Mouse (Mus musculus): ENCODE measurements around the gene Nrxn3. TPM values are rescaled to one million over a fixed set of nuclear protein-coding genes. Genes with fewer than 3 reads are reported as not detected.
A peak's percentile ranks its signal among the peaks of the same experiment; 100 is the strongest.

The Nrxn3 gene
- polyA plus RNA-seq, 1 experiment from 2014 or later: 94.1 TPM

GRCm38 (mm10) chr12:89640046-89640445, 917.4 kb downstream of the Nrxn3 start:
- 84% methylated on average over 4 of the region's 4 CpGs for WGBS
- H3K4me1 ChIP-seq (replicated peaks): no peaks in the 10 kb centered on the region
- H3K27me3 ChIP-seq: no peaks in the 10 kb centered on the region
- no peaks in the 10 kb centered on the region for H3K9me3 ChIP-seq
- H3K27ac ChIP-seq (replicated peaks): no peak overlapping the region
- no peak overlapping the region for H3K4me2 ChIP-seq
- H3K4me3 ChIP-seq: no peak overlapping the region
- H3K36me3 ChIP-seq: no peaks in the 10 kb centered on the region
- H3K9ac ChIP-seq: no peak overlapping the region
- no peak for ATAC-seq (ENCODE audit: low FRiP score, low read depth)

DNA sequence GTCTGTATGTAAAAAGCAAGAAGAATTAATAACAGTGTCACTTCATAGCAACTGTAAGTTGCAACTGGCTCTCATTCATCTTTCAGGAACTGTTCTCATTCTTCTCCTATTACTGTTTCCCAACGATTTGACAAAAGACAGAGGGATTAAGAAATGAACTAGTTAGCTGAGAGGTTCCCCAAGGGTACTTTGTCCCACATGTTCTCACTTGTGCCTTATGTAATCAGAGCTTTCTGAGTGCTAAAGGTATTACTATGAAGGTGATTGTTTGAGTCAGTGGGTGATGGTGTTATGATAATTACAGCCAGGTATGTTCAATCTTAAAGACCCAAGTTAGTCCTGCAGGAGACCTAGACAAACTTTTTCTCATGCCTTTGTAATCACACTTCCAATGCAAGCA, 918.8 kb downstream of the Nrxn3 start:
- Histone ChIP-seq H3K4me2 (no peak overlapping the region), H3K9me3 (no peaks in the 10 kb centered on the region), H3K36me3 (no peaks in the 10 kb centered on the region), H3K4me3 (no peak overlapping the region), H3K9ac (no peak overlapping the region), H3K4me1 (replicated peaks) (no peaks in the 10 kb centered on the region), H3K27ac (replicated peaks) (no peak overlapping the region), H3K27me3 (no peaks in the 10 kb centered on the region)
- WGBS: 24% methylated on average over 1 of the region's 1 CpGs
- no peak for ATAC-seq (ENCODE audit: low FRiP score, low read depth)

- H3K4me1 ChIP-seq (replicated peaks): no peaks in the 10 kb centered on the region
- H3K9ac ChIP-seq: no peak overlapping the region
- WGBS: 85% methylated on average over 2 of the region's 2 CpGs
- H3K4me2 ChIP-seq: no peak overlapping the region
- H3K27me3 ChIP-seq: no peaks in the 10 kb centered on the region
- no peak overlapping the region for H3K27ac ChIP-seq (replicated peaks)
- no peaks in the 10 kb centered on the region for H3K9me3 ChIP-seq
- ATAC-seq (ENCODE audit: low FRiP score, low read depth): no peak
- H3K4me3 ChIP-seq: no peak overlapping the region
- H3K36me3 ChIP-seq: no peaks in the 10 kb centered on the region
Measured at GRCm38 (mm10) chr12:89653211-89653610, 930.5 kb downstream of the Nrxn3 start.

DNA sequence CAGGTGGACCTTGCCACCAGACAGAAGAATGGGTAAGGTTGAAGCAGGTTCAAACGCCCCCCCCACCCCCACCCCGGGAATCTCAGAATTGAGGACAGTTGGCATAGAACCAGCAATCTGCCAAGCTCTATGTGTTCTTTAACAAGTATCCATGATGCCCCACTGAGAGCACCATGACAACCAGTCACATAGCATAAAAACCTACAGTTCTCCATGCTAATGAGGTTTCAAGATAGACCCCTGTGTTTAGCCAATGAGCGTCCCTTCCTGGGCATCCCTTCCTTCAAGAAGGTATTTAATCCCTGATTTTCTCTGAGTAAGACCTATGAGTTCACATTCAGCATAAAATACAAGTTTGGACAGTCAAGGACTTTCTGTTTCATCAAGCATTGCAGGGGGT, 938.5 kb downstream of the Nrxn3 start:
- Histone ChIP-seq H3K9me3 (no peaks in the 10 kb centered on the region), H3K36me3 (no peaks in the 10 kb centered on the region), H3K4me1 (replicated peaks) (no peaks in the 10 kb centered on the region), H3K27me3 (no peaks in the 10 kb centered on the region), H3K27ac (replicated peaks) (no peak overlapping the region), H3K4me2 (no peak overlapping the region), H3K4me3 (no peak overlapping the region), H3K9ac (no peak overlapping the region)
- WGBS: 47% methylated on average over 3 of the region's 3 CpGs
- ATAC-seq (ENCODE audit: low FRiP score, low read depth): no peak

- H3K27me3 ChIP-seq: no peaks in the 10 kb centered on the region
- no peak for ATAC-seq (ENCODE audit: low FRiP score, low read depth)
- 56% methylated on average over 2 of the region's 2 CpGs for WGBS
- H3K27ac ChIP-seq (replicated peaks): no peak overlapping the region
- H3K4me1 ChIP-seq (replicated peaks): no peaks in the 10 kb centered on the region
- no peaks in the 10 kb centered on the region for H3K36me3 ChIP-seq
- H3K4me2 ChIP-seq: no peak overlapping the region
- H3K4me3 ChIP-seq: no peak overlapping the region
- H3K9ac ChIP-seq: no peak overlapping the region
- no peaks in the 10 kb centered on the region for H3K9me3 ChIP-seq
Measured at GRCm38 (mm10) chr12:89668856-89669255, 946.2 kb downstream of the Nrxn3 start.

- WGBS: 46% methylated on average over 2 of the region's 2 CpGs
- H3K4me2 ChIP-seq: no peak overlapping the region
- no peaks in the 10 kb centered on the region for H3K9me3 ChIP-seq
- no peak overlapping the region for H3K4me3 ChIP-seq
- no peak overlapping the region for H3K9ac ChIP-seq
- no peaks in the 10 kb centered on the region for H3K36me3 ChIP-seq
- no peak overlapping the region for H3K27ac ChIP-seq (replicated peaks)
- no peaks in the 10 kb centered on the region for H3K27me3 ChIP-seq
- ATAC-seq (ENCODE audit: low FRiP score, low read depth): no peak
- H3K4me1 ChIP-seq (replicated peaks): no peaks in the 10 kb centered on the region
Measured at GRCm38 (mm10) chr12:89672819-89673218, 950.1 kb downstream of the Nrxn3 start.

GRCm38 (mm10) chr12:89685633-89686032, 963.0 kb downstream of the Nrxn3 start:
- no peak overlapping the region for H3K9ac ChIP-seq
- H3K4me2 ChIP-seq: no peak overlapping the region
- H3K36me3 ChIP-seq: no peaks in the 10 kb centered on the region
- no peak for ATAC-seq (ENCODE audit: low FRiP score, low read depth)
- 70% methylated on average over 2 of the region's 2 CpGs for WGBS
- no peaks in the 10 kb centered on the region for H3K27me3 ChIP-seq
- no peak overlapping the region for H3K4me3 ChIP-seq
- no peaks in the 10 kb centered on the region for H3K4me1 ChIP-seq (replicated peaks)
- no peaks in the 10 kb centered on the region for H3K9me3 ChIP-seq
- H3K27ac ChIP-seq (replicated peaks): no peak overlapping the region

- no peak overlapping the region for H3K27ac ChIP-seq (replicated peaks)
- H3K9ac ChIP-seq: no peak overlapping the region
- no peaks in the 10 kb centered on the region for H3K9me3 ChIP-seq
- WGBS: 93% methylated on average over 7 of the region's 7 CpGs
- H3K36me3 ChIP-seq: no peaks in the 10 kb centered on the region
- H3K4me2 ChIP-seq: no peak overlapping the region
- no peak for ATAC-seq (ENCODE audit: low FRiP score, low read depth)
- H3K4me3 ChIP-seq: no peak overlapping the region
- no peaks in the 10 kb centered on the region for H3K27me3 ChIP-seq
- no peaks in the 10 kb centered on the region for H3K4me1 ChIP-seq (replicated peaks)
Measured at GRCm38 (mm10) chr12:89689086-89689485, 966.4 kb downstream of the Nrxn3 start.

DNA sequence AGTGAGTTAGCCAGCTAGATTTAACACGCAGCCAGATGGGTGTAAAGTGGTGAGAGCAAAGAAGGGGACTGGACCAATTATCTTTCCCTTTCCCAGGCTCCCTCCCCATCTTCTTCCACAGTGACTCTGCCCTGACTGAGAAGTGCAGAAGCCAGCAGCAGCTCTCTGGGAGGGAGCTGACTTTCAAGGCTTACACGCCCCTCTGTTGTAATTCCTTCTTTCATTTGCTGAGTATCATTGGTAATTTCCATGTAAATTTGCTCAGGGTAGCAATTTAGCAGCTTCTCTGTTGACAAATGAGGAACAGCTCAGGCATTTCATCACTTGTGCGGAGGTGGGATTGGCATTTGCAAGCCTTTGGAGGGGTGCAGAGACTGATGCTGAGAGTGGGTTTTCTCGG, 976.8 kb downstream of the Nrxn3 start:
- H3K27me3 ChIP-seq: no peaks in the 10 kb centered on the region
- ATAC-seq (ENCODE audit: low FRiP score, low read depth): no peak
- peaks cover 8% of the 10 kb centered on the region; the same call in 1 of the 2 replicates for H3K4me1 ChIP-seq (replicated peaks)
- no peaks in the 10 kb centered on the region for H3K9me3 ChIP-seq
- no peaks in the 10 kb centered on the region for H3K36me3 ChIP-seq
- H3K9ac ChIP-seq: no peak overlapping the region
- H3K4me3 ChIP-seq: no peak overlapping the region
- 14% methylated on average over 4 of the region's 4 CpGs for WGBS
- H3K27ac ChIP-seq (replicated peaks): peak overlapping the region; percentile 8; the same call in 1 of the 2 replicates
- H3K4me2 ChIP-seq: no peak overlapping the region

DNA sequence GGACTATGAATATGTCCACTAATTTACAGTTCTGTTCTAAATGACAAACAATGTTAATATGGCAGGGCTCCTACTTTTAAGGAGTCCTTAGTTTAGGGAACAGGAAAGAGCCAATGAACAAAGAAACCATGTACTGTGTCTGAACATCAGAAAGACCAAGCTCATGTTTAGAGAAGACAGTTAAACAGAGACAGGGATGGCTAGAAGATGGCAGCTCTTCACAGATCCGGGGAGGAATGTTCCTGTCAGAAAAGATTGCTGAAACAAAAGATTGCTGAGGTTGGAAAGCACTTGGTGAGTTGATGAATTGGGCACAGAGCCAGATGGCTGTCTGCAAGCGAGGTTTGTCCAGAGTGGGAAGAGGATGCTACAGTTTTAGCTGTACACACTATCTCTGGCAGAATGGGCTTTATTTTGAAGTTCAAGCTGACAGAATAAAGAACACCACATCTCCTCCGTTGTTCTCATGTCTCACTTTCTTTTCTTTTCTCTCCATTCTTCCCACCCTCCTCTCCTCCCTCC, 978.3 kb downstream of the Nrxn3 start:
- H3K27ac ChIP-seq (replicated peaks): no peak overlapping the region
- peaks cover 8% of the 10 kb centered on the region; the same call in 1 of the 2 replicates for H3K4me1 ChIP-seq (replicated peaks)
- H3K9ac ChIP-seq: no peak overlapping the region
- H3K4me2 ChIP-seq: no peak overlapping the region
- WGBS: 43% methylated on average over 3 of the region's 3 CpGs
- no peak for ATAC-seq (ENCODE audit: low FRiP score, low read depth)
- no peak overlapping the region for H3K4me3 ChIP-seq
- H3K27me3 ChIP-seq: no peaks in the 10 kb centered on the region
- no peaks in the 10 kb centered on the region for H3K9me3 ChIP-seq
- no peaks in the 10 kb centered on the region for H3K36me3 ChIP-seq

GRCm38 (mm10) chr12:89702931-89703330, 980.3 kb downstream of the Nrxn3 start:
- H3K4me2 ChIP-seq: no peak overlapping the region
- H3K9me3 ChIP-seq: no peaks in the 10 kb centered on the region
- H3K4me1 ChIP-seq (replicated peaks): peaks cover 8% of the 10 kb centered on the region; the same call in 1 of the 2 replicates
- no peak overlapping the region for H3K27ac ChIP-seq (replicated peaks)
- no peaks in the 10 kb centered on the region for H3K27me3 ChIP-seq
- ATAC-seq (ENCODE audit: low FRiP score, low read depth): no peak
- WGBS: 79% methylated on average over 1 of the region's 1 CpGs
- no peak overlapping the region for H3K4me3 ChIP-seq
- no peaks in the 10 kb centered on the region for H3K36me3 ChIP-seq
- H3K9ac ChIP-seq: no peak overlapping the region

DNA sequence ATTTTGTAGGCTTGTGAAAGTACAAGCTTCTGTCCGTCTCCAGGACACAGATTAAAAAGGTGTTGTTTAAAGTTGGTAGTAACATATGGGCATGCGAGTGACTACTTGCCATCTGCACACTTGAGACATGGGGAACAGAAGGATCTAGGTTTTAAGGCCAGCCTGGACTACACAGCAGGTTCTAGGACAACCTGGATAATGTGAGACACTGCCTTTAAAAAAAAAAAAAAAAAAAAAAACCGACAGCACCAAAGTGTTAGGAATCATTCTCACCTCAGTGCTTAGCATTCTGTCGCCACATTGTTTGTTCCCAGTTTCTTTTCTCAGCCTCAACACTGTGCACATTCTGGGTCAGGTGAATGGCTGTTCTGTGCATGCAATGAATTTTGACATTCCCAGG, 985.2 kb downstream of the Nrxn3 start:
- no peak overlapping the region for H3K4me3 ChIP-seq
- 77% methylated on average over 4 of the region's 4 CpGs for WGBS
- H3K36me3 ChIP-seq: no peaks in the 10 kb centered on the region
- H3K4me2 ChIP-seq: no peak overlapping the region
- no peak overlapping the region for H3K27ac ChIP-seq (replicated peaks)
- no peak for ATAC-seq (ENCODE audit: low FRiP score, low read depth)
- no peaks in the 10 kb centered on the region for H3K27me3 ChIP-seq
- H3K9ac ChIP-seq: no peak overlapping the region
- no peaks in the 10 kb centered on the region for H3K4me1 ChIP-seq (replicated peaks)
- H3K9me3 ChIP-seq: no peaks in the 10 kb centered on the region

DNA sequence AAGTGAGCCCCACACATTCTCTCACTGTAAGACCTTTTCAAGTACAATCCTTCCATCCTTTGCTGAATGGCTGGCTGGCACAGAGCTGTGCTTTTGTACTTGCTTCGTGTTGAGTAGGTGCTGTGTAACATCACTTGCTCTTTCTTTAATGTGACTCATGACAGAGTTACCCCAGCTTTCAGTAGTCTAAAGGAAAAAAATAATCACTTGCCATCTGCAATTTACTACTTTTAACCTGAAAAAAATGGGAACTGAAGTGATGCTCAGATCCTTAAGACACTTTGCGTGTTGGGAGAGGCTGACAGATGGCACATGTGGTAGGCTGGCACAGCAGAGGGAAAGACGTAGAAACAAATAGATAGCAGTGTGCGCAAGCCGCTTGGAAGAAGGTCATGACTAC, 987.8 kb downstream of the Nrxn3 start:
- H3K27me3 ChIP-seq: no peaks in the 10 kb centered on the region
- ATAC-seq (ENCODE audit: low FRiP score, low read depth): no peak
- H3K9me3 ChIP-seq: no peaks in the 10 kb centered on the region
- H3K4me2 ChIP-seq: no peak overlapping the region
- H3K4me3 ChIP-seq: no peak overlapping the region
- WGBS: 90% methylated on average over 5 of the region's 5 CpGs
- no peak overlapping the region for H3K27ac ChIP-seq (replicated peaks)
- H3K9ac ChIP-seq: no peak overlapping the region
- no peaks in the 10 kb centered on the region for H3K4me1 ChIP-seq (replicated peaks)
- no peaks in the 10 kb centered on the region for H3K36me3 ChIP-seq
